Mouse (Mus musculus): ENCODE results near the gene Cetn3. TPM values are rescaled to one million over a fixed set of nuclear protein-coding genes. Genes with fewer than 3 reads are reported as not detected.

Gene Cetn3
- polyA plus RNA-seq, 1 experiment from 2014 or later = 231 TPM

- H3K4me3 ChIP-seq (ENCODE audit: low read length) = no peak overlapping the region
- no peaks in the 10 kb centered on the region for H3K4me1 ChIP-seq (replicated peaks; ENCODE audit: control insufficient read depth, insufficient read depth, low read length)
- ATAC-seq (ENCODE audit: low read depth) = no peak
- no peaks in the 10 kb centered on the region for H3K9me3 ChIP-seq (ENCODE audit: control insufficient read depth, low read length)
- H3K36me3 ChIP-seq (ENCODE audit: control insufficient read depth, insufficient read depth, low read length) = no peaks in the 10 kb centered on the region
- no peak overlapping the region for H3K9ac ChIP-seq (ENCODE audit: low read length)
- 87% methylated on average over 5 of the region's 5 CpGs for WGBS
- H3K27ac ChIP-seq (ENCODE audit: low read length) = no peak overlapping the region
- H3K4me2 ChIP-seq (ENCODE audit: low read depth, low read length) = no peak overlapping the region
- H3K27me3 ChIP-seq (ENCODE audit: control insufficient read depth, insufficient read depth, low read depth, low read length) = no peaks in the 10 kb centered on the region
These were observed 55.1 kb downstream of the Cetn3 start for GRCm38 (mm10) chr13:81838016-81838415.

DNA sequence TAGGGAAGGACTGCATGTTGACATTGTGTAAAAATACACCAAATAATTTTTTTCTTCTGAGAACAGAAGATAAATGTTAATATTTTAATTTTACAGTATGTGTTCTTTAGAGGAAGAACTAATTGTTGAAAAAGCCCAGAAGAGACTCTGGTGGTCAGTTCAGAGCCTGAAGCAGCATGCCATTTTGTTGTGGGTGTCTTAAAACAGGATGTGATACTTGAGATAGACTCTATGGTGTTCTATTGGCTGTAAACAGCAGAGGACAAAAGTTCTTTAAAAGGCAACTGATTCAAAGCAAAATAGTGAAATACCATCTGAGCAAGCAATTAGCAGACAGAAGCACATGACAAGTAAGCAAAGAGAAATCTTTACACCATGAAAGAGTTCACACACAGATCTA, 56.1 kb downstream of the Cetn3 start:
- Histone ChIP-seq H3K4me3 (ENCODE audit: low read length) (no peak overlapping the region), H3K4me2 (ENCODE audit: low read depth, low read length) (no peak overlapping the region), H3K9me3 (ENCODE audit: control insufficient read depth, low read length) (no peaks in the 10 kb centered on the region), H3K9ac (ENCODE audit: low read length) (no peak overlapping the region), H3K4me1 (replicated peaks; ENCODE audit: control insufficient read depth, insufficient read depth, low read length) (no peaks in the 10 kb centered on the region), H3K27me3 (ENCODE audit: control insufficient read depth, insufficient read depth, low read depth, low read length) (no peaks in the 10 kb centered on the region), H3K27ac (ENCODE audit: low read length) (no peak overlapping the region), H3K36me3 (ENCODE audit: control insufficient read depth, insufficient read depth, low read length) (no peaks in the 10 kb centered on the region)
- no peak for ATAC-seq (ENCODE audit: low read depth)

GRCm38 (mm10) chr13:81840246-81840645, 57.4 kb downstream of the Cetn3 start:
- no peak overlapping the region for H3K4me3 ChIP-seq (ENCODE audit: low read length)
- no peak overlapping the region for H3K9ac ChIP-seq (ENCODE audit: low read length)
- no peak overlapping the region for H3K27ac ChIP-seq (ENCODE audit: low read length)
- no peaks in the 10 kb centered on the region for H3K4me1 ChIP-seq (replicated peaks; ENCODE audit: control insufficient read depth, insufficient read depth, low read length)
- H3K36me3 ChIP-seq (ENCODE audit: control insufficient read depth, insufficient read depth, low read length) = no peaks in the 10 kb centered on the region
- no peak overlapping the region for H3K4me2 ChIP-seq (ENCODE audit: low read depth, low read length)
- 70% methylated on average over 5 of the region's 5 CpGs for WGBS
- no peak for ATAC-seq (ENCODE audit: low read depth)
- no peaks in the 10 kb centered on the region for H3K27me3 ChIP-seq (ENCODE audit: control insufficient read depth, insufficient read depth, low read depth, low read length)
- H3K9me3 ChIP-seq (ENCODE audit: control insufficient read depth, low read length) = no peaks in the 10 kb centered on the region

GRCm38 (mm10) chr13:81840646-81841045, 57.8 kb downstream of the Cetn3 start:
- Histone ChIP-seq H3K4me2 (ENCODE audit: low read depth, low read length) (no peak overlapping the region), H3K27ac (ENCODE audit: low read length) (no peak overlapping the region), H3K9me3 (ENCODE audit: control insufficient read depth, low read length) (no peaks in the 10 kb centered on the region), H3K4me3 (ENCODE audit: low read length) (no peak overlapping the region), H3K36me3 (ENCODE audit: control insufficient read depth, insufficient read depth, low read length) (no peaks in the 10 kb centered on the region), H3K27me3 (ENCODE audit: control insufficient read depth, insufficient read depth, low read depth, low read length) (no peaks in the 10 kb centered on the region), H3K9ac (ENCODE audit: low read length) (no peak overlapping the region), H3K4me1 (replicated peaks; ENCODE audit: control insufficient read depth, insufficient read depth, low read length) (no peaks in the 10 kb centered on the region)
- 81% methylated on average over 5 of the region's 5 CpGs for WGBS
- no peak for ATAC-seq (ENCODE audit: low read depth)

- ATAC-seq (ENCODE audit: low read depth) = no peak
- no peaks in the 10 kb centered on the region for H3K9me3 ChIP-seq (ENCODE audit: control insufficient read depth, low read length)
- H3K4me3 ChIP-seq (ENCODE audit: low read length) = no peak overlapping the region
- no peak overlapping the region for H3K4me2 ChIP-seq (ENCODE audit: low read depth, low read length)
- no peaks in the 10 kb centered on the region for H3K4me1 ChIP-seq (replicated peaks; ENCODE audit: control insufficient read depth, insufficient read depth, low read length)
- H3K27me3 ChIP-seq (ENCODE audit: control insufficient read depth, insufficient read depth, low read depth, low read length) = no peaks in the 10 kb centered on the region
- H3K9ac ChIP-seq (ENCODE audit: low read length) = no peak overlapping the region
- no peaks in the 10 kb centered on the region for H3K36me3 ChIP-seq (ENCODE audit: control insufficient read depth, insufficient read depth, low read length)
- no peak overlapping the region for H3K27ac ChIP-seq (ENCODE audit: low read length)
- 76% methylated on average over 6 of the region's 6 CpGs for WGBS
These were observed 59.4 kb downstream of the Cetn3 start for GRCm38 (mm10) chr13:81842278-81842677.

Other genes starting within 250 kb of the Cetn3 start
- 1.3 and 1.9 TPM in 2 replicates for gene Adgrv1, start 149.9 kb upstream of the Cetn3 start, polyA plus RNA-seq (2015; fragmentation: Nextera tagmentation; extraction: Ambion mirVana)
- gene Lysmd3, start 125.4 kb upstream of the Cetn3 start, polyA plus RNA-seq (2015; fragmentation: Nextera tagmentation; extraction: Ambion mirVana) = 22.1 and 27.6 TPM in 2 replicates
- gene Polr3g, start 72.1 kb upstream of the Cetn3 start, polyA plus RNA-seq (2015; fragmentation: Nextera tagmentation; extraction: Ambion mirVana) = 7.1 and 7.2 TPM in 2 replicates
- 6.3 and 6.6 TPM in 2 replicates for gene Mblac2, start 71.7 kb upstream of the Cetn3 start, polyA plus RNA-seq (2015; fragmentation: Nextera tagmentation; extraction: Ambion mirVana)

All from lung, embryonic 16.5 days (tissue).